1 mouse cellular context compared by ENCODE assay signal in the genomic region with DNA sequence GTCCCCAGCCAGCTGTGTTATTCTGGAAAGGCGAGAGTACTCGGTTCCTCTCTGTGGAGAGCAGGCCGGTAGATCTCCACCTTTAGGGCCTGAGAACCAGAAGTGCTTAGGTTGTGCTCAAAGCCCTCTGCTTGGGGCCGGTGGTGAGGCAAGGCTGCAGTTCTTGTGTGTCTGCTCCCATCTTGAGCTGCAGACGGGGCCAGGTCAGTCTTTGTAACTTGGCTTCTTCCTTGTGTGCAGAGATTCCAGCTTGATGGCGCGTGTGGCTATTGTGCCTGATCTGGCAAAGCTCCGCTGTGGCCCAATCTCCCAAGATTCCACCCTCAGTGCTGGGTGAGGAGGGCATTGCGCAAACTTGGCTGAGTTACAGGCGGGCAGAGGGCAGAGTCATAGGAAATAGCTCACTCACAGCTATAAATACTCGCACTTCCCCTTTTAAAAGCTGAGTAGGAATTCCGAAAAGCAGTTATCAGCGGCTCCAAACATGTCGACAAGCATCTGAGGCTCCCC.
TF ChIP-seq lines count a peak whose summit lies in the region.

No protein-coding gene starts in this region.

TF ChIP-seq in CH12.LX, 34 proteins besides CTCF, POLR2A, EP300 and RAD21 (continued from another document):
- TF ChIP-seq CHD2 (IDR thresholded peaks at IDR 0.05; ENCODE audit: low read length) (no peak), PAX5 (IDR thresholded peaks at IDR 0.05; ENCODE audit: low read length) (no peak)
